Mouse (Mus musculus) midbrain, embryonic 10.5 days (tissue): ENCODE measurements around the gene Tnfrsf19. TPM values are rescaled to one million over a fixed set of nuclear protein-coding genes. Genes with fewer than 3 reads are reported as not detected.

ENCODE experiments used
- DNase-seq: peaks from one replicate; pipeline ENCODE4 v3.0.0-alpha.2; 2017; ENCODE audit warnings: low spot score
- H3K27ac ChIP-seq: fragments of 300-500 bp; sonication (generic); replicated peaks from 2 replicates; pipeline ENCODE4 v1.5.1; 2016; ENCODE audit warnings: mild to moderate bottlenecking
- H3K27me3 ChIP-seq: fragments of 300-500 bp; sonication (generic); 2 replicates; pipeline ENCODE4 v1.6.1; 2016; ENCODE audit warnings: low read depth, mild to moderate bottlenecking; ENCODE audit not compliant: poor library complexity, severe bottlenecking
- H3K36me3 ChIP-seq: fragments of 300-500 bp; sonication (generic); 2 replicates; pipeline ENCODE4 v1.6.1; 2016; ENCODE audit warnings: mild to moderate bottlenecking, moderate library complexity
- H3K4me1 ChIP-seq: fragments of 300-500 bp; sonication (generic); 2 replicates; pipeline ENCODE4 v1.6.1; 2016
- H3K4me3 ChIP-seq: fragments of 300-500 bp; sonication (generic); 2 replicates; pipeline ENCODE4 v1.5.1; 2016; ENCODE audit warnings: mild to moderate bottlenecking, moderate library complexity
- H3K9me3 ChIP-seq: fragments of 300-500 bp; sonication (generic); replicated peaks from 2 replicates; pipeline ENCODE4 v1.6.1; 2016; ENCODE audit warnings: mild to moderate bottlenecking
- WGBS: fragments of 180-500 bp; shearing (Covaris S2); methylation state at CpG from one replicate; pipeline ENCODE4 v1.1.7; 2016; 5-methylcytosine and 5-hydroxymethylcytosine counted together
- polyA plus RNA-seq: library from polyadenylated mRNA; unstranded; fragments of >200 nt; fragmentation: Nextera tagmentation; extraction: Ambion mirVana; gene quantifications from 2 replicates; pipeline ENCODE4 v1.2.1, GENCODE M21; 2016

The Tnfrsf19 gene
- polyA plus RNA-seq, 1 experiment from 2014 or later, result 88.7 TPM

- no peak for DNase-seq
- Histone ChIP-seq H3K27ac (no peak overlapping the region), H3K4me1 (peaks cover 33% of the 10 kb centered on the region), H3K4me3 (no peak overlapping the region), H3K9me3 (no peaks in the 10 kb centered on the region), H3K36me3 (peaks cover 43% of the 10 kb centered on the region), H3K27me3 (no peaks in the 10 kb centered on the region)
Observed at GRCm38 (mm10) chr14:60982126-60982525, 64.2 kb downstream of the Tnfrsf19 start.

GRCm38 (mm10) chr14:60980244-60980887, 65.9 kb downstream of the Tnfrsf19 start:
- peaks cover 28% of the 10 kb centered on the region for H3K4me1 ChIP-seq

DNA sequence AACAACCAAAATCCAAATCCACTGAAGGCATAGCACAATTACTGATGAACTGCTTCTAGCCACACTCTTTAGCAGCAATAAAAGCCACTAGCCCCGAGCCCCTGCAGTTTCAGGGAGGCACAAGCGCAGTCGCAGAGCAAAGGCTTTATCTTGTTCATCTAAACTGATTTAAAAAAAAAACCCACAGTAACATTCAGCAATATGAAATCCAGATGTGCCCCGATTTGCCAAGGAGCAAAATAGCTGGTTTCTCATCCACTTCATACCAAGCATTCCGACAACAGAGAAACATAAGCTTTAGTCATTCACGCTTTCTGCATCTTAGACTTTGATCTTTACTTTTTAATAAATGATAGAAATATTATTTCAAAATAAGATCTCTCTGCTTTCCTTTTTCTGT, 68.2 kb downstream of the Tnfrsf19 start:
- WGBS, result 75% methylated on average over 6 of the region's 6 CpGs
- Histone ChIP-seq H3K9me3 (no peaks in the 10 kb centered on the region), H3K27ac (no peak overlapping the region), H3K4me1 (peaks cover 13% of the 10 kb centered on the region), H3K36me3 (peaks cover 58% of the 10 kb centered on the region), H3K4me3 (no peak overlapping the region), H3K27me3 (no peaks in the 10 kb centered on the region)
- DNase-seq, result no peak

More at GRCm38 (mm10) chr14:60980244-60980887, 65.9 kb downstream of the Tnfrsf19 start:
- no peaks in the 10 kb centered on the region for H3K27me3 ChIP-seq
- no peaks in the 10 kb centered on the region for H3K9me3 ChIP-seq
- H3K36me3 ChIP-seq, result peaks cover 46% of the 10 kb centered on the region
- WGBS, result 97% methylated on average over 5 of the region's 5 CpGs
- no peak for DNase-seq
- H3K4me3 ChIP-seq, result no peak overlapping the region
- no peak overlapping the region for H3K27ac ChIP-seq

DNA sequence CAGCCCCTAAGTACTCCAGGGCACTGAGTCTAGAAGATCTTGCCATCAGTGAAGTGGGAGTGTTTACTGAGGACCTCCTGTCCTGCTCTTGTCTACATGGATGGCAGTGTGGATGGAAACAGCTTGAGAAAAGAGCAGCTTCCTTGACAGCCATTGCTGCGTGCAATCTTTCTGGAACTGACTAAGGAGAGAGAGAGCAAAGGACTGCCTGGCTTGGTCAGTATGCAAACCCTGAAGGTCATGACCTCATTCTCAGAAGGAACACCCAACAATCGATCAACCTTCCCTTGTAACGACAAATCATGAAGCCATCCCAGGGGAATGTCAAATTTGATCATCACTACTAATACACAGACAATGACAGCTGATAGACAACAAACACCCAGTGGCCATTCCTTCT, 70.1 kb downstream of the Tnfrsf19 start:
- H3K4me1 ChIP-seq, result peaks cover 13% of the 10 kb centered on the region
- no peak overlapping the region for H3K4me3 ChIP-seq
- H3K27ac ChIP-seq, result no peak overlapping the region
- no peaks in the 10 kb centered on the region for H3K27me3 ChIP-seq
- H3K36me3 ChIP-seq, result peaks cover 58% of the 10 kb centered on the region
- DNase-seq, result no peak
- 84% methylated on average over 3 of the region's 3 CpGs for WGBS
- H3K9me3 ChIP-seq, result no peaks in the 10 kb centered on the region

GRCm38 (mm10) chr14:60975736-60976135, 70.6 kb downstream of the Tnfrsf19 start:
- H3K9me3 ChIP-seq, result no peaks in the 10 kb centered on the region
- no peak overlapping the region for H3K4me3 ChIP-seq
- no peak for DNase-seq
- H3K36me3 ChIP-seq, result peaks cover 58% of the 10 kb centered on the region
- no peaks in the 10 kb centered on the region for H3K27me3 ChIP-seq
- WGBS, result 85% methylated on average over 3 of the region's 3 CpGs
- no peak overlapping the region for H3K27ac ChIP-seq
- H3K4me1 ChIP-seq, result peaks cover 13% of the 10 kb centered on the region

DNA sequence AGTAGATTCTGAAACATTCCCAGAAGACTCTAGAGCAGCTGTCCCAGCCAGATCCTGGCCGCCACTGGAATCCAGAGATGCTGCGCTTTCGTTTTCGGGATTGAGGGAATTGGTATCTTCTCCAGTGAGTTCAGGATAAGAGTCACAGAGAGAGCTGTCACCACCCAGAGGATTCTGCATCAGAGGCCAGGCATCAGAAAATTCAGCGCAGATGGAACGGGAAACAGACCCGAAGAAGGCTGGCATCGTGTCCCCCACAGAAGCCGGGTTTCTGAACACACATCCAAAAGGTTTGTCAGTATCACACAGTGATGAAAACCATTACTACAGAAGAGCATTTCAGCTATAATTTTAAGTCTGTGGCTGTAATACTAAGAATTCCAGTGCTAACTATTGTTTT, 75.3 kb downstream of the Tnfrsf19 start:
- Histone ChIP-seq H3K4me3 (no peak overlapping the region), H3K27me3 (no peaks in the 10 kb centered on the region), H3K36me3 (peaks cover 96% of the 10 kb centered on the region), H3K4me1 (peaks cover 8% of the 10 kb centered on the region), H3K27ac (no peak overlapping the region), H3K9me3 (no peaks in the 10 kb centered on the region)
- 96% methylated on average over 9 of the region's 9 CpGs for WGBS
- DNase-seq, result no peak

- peaks cover 88% of the 10 kb centered on the region for H3K36me3 ChIP-seq
- no peaks in the 10 kb centered on the region for H3K4me1 ChIP-seq
- H3K27ac ChIP-seq, result no peak overlapping the region
- no peaks in the 10 kb centered on the region for H3K27me3 ChIP-seq
- no peak for DNase-seq
- whole genome bisulfite sequencing, result 92% methylated on average over 4 of the region's 4 CpGs
- H3K4me3 ChIP-seq, result no peak overlapping the region
- no peaks in the 10 kb centered on the region for H3K9me3 ChIP-seq
Observed at GRCm38 (mm10) chr14:60966061-60966460, 80.2 kb downstream of the Tnfrsf19 start.

DNA sequence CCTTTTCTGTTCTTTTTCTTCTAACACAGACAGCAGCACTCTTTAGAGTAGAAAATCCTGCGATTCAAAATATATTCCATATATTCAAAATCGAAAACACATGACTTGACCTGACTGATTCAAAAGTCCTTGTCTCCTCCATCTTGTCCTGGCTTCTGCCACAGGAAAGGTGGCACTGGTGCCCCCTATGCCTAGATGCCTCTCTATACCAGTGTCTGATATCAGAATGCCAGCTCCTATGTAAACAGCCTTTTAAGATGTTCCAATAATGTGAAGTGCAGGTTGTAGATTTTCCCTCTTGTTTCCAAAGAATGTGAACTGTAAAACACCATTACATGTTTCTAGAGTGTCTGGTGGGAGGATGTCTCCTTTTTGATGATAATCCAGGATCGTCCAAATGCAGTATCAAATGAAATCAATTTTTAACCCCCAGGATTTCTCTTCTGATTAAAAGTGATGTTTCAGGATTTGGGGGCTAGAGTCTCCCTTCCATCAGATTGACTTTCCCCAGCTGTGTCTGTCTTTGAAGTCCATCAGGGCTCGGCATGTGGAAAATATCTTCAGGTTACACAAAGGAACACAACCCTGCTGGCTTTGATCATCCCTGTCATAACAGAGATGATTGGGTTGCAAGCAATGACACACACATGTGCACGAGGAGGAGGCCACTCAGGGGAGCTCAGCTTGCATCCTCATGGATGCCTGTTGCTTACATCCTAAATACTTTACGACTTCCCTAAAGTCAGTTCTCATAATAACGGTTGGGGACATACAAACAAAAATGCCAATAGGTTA, 82.1 kb downstream of the Tnfrsf19 start:
- DNase-seq, result no peak
- H3K27ac ChIP-seq, result no peak overlapping the region
- no peaks in the 10 kb centered on the region for H3K4me1 ChIP-seq
- 86% methylated on average over 7 of the region's 7 CpGs for WGBS
- no peaks in the 10 kb centered on the region for H3K9me3 ChIP-seq
- no peaks in the 10 kb centered on the region for H3K27me3 ChIP-seq
- no peak overlapping the region for H3K4me3 ChIP-seq
- peaks cover 70% of the 10 kb centered on the region for H3K36me3 ChIP-seq

DNA sequence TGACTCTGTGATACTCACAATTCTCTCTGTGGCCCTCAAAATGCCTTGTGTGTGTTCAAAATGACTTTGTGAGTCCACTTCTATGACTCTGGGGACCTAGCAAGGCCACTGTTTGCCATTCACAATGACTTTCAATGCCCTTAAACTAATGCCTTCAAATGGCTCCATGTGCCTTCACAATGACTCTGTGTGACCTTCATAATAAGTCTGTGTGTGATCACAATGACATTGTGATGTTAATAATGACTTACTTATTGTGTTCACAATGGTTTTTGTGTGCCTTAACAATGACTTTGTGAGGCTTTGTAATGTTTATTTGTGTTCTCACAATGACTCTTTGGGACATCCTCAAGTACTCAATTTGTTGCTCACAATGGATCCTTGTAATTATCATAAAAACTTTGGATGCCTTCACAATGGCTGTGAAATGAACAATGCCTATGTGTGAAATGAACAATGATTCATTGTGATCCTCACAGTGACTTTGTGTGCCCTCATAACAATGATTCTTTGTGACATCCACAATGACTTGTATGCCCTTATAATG, 88.6 kb downstream of the Tnfrsf19 start:
- Histone ChIP-seq H3K36me3 (peaks cover 5% of the 10 kb centered on the region), H3K9me3 (no peaks in the 10 kb centered on the region)
- DNase-seq, result no peak

DNA sequence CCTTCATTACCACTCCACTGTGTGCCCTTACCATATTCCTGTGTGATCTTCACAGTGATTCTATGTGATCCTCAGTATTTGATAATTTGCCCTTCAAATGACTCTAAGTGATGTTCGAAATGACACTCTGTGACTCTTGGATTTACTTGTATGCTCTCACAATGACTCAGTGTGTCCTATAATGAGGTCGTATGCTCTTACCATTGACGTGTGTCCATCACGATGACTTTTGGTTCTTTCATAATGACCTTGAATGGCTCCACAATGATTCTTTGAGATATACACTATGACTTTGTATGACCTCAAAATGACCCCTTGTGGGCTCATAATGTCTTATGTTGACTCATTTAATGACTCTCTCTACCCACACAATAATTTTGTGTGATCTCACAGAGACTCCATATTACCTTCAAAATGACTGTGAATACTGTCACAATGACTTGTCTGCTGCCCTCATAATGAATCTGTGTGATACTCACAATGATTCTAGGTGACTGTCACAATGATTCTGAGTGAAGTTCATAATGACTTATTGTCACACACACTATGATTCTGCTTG, 108.7 kb downstream of the Tnfrsf19 start:
- Histone ChIP-seq H3K4me3 (no peak overlapping the region), H3K36me3 (no peaks in the 10 kb centered on the region), H3K9me3 (no peaks in the 10 kb centered on the region), H3K27me3 (no peaks in the 10 kb centered on the region), H3K4me1 (no peaks in the 10 kb centered on the region), H3K27ac (no peak overlapping the region)
- 92% methylated on average over 4 of the region's 4 CpGs for whole genome bisulfite sequencing
- DNase-seq, result no peak

More for the DNA sequence above, 88.6 kb downstream of the Tnfrsf19 start:
- H3K27me3 ChIP-seq, result no peaks in the 10 kb centered on the region
- H3K4me3 ChIP-seq, result no peak overlapping the region
- H3K27ac ChIP-seq, result no peak overlapping the region
- no peaks in the 10 kb centered on the region for H3K4me1 ChIP-seq

DNA sequence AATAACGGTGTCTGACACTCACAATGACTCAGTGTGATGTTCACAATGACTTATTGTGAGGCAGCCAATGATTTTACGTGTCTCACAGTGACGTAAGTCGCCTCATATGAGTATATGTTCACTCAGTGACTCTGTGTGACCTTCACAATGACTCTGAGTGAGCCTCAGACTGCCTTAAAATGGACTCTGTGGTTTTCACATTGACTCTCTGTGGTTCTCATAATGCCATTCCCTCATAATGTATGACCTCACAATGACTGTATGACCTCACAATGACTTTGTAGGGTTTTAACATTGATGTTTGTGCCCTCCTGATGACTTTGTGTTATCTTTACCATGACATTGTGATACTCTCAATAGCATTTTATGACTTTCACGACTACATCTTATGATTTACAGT, 110.6 kb downstream of the Tnfrsf19 start:
- Histone ChIP-seq H3K9me3 (no peaks in the 10 kb centered on the region), H3K4me3 (no peak overlapping the region), H3K27me3 (no peaks in the 10 kb centered on the region), H3K27ac (no peak overlapping the region), H3K4me1 (no peaks in the 10 kb centered on the region), H3K36me3 (no peaks in the 10 kb centered on the region)
- 81% methylated on average over 5 of the region's 5 CpGs for WGBS
- DNase-seq, result no peak

GRCm38 (mm10) chr14:60926011-60926410, 120.3 kb downstream of the Tnfrsf19 start:
- no peak for DNase-seq
- H3K36me3 ChIP-seq, result no peaks in the 10 kb centered on the region
- WGBS, result 43% methylated on average over 1 of the region's 1 CpGs

DNA sequence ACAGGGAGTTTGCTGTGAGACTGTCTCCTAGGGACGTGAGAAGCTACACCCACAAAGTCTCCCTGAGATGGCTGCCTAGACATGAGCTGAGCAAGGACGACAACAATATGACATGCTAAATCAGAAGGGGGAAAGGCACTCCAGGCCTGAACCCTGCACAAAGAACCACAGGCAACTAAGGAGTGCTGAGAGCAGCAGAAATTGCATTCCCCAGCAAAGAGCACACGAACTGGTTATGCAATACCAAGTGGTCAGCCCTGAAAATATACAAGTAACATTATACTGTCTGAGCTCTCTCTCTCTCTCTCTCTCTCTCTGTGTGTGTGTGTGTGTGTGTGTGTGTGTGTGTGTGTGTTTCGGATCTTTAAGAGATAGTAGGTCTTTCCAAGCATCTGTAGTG, 129.6 kb downstream of the Tnfrsf19 start:
- Histone ChIP-seq H3K4me1 (peaks cover 40% of the 10 kb centered on the region), H3K4me3 (no peak overlapping the region), H3K36me3 (no peaks in the 10 kb centered on the region), H3K9me3 (no peaks in the 10 kb centered on the region), H3K27ac (no peak overlapping the region), H3K27me3 (no peaks in the 10 kb centered on the region)
- WGBS, result 68% methylated on average over 4 of the region's 4 CpGs
- no peak for DNase-seq

More at GRCm38 (mm10) chr14:60926011-60926410, 120.3 kb downstream of the Tnfrsf19 start:
- Histone ChIP-seq H3K9me3 (no peaks in the 10 kb centered on the region), H3K27me3 (no peaks in the 10 kb centered on the region), H3K27ac (peak overlapping the region; percentile 53; the same call in 1 of the 2 replicates), H3K4me3 (no peak overlapping the region), H3K4me1 (peaks cover 32% of the 10 kb centered on the region)
